Mouse (Mus musculus) neural tube, embryonic 14.5 days (tissue): ENCODE data around the gene Appl1. TPM values are rescaled to one million over a fixed set of nuclear protein-coding genes. Genes with fewer than 3 reads are reported as not detected.
"Not testable (repeated sequence)": the region's sequence is repeated elsewhere in the genome, so short reads cannot be mapped to it uniquely, and the experiment has no call there.

Experiments
- ATAC-seq: fragments of 200-750 bp; cut with Nextera tagmentation; 2 replicates; pipeline ENCODE4 v1.8.0; 2017; ENCODE audit warnings: low read depth, mild to moderate bottlenecking, moderate TSS enrichment, moderate library complexity
- H3K27ac ChIP-seq: fragments of 300-500 bp; sonication (generic); 2 replicates; pipeline ENCODE4 v1.5.1; 2014; ENCODE audit warnings: low read depth, mild to moderate bottlenecking, control low read depth, low read length, moderate library complexity, mixed read lengths
- H3K27me3 ChIP-seq: fragments of 300-500 bp; sonication (generic); 2 replicates; pipeline ENCODE4 v1.6.1; 2014; ENCODE audit warnings: low read length; ENCODE audit not compliant: control insufficient read depth, insufficient read depth
- H3K36me3 ChIP-seq: fragments of 300-500 bp; sonication (generic); 2 replicates; pipeline ENCODE4 v1.6.1; 2014; ENCODE audit warnings: low read length, mixed read lengths; ENCODE audit not compliant: control insufficient read depth, insufficient read depth
- H3K4me1 ChIP-seq: fragments of 300-500 bp; sonication (generic); 2 replicates; pipeline ENCODE4 v1.6.1; 2014; ENCODE audit warnings: low read length; ENCODE audit not compliant: control insufficient read depth, insufficient read depth
- H3K4me2 ChIP-seq: fragments of 300-500 bp; sonication (generic); 2 replicates; pipeline ENCODE4 v1.6.1; 2014; ENCODE audit warnings: mild to moderate bottlenecking, low read depth, low read length, control low read depth
- H3K4me3 ChIP-seq: fragments of 300-500 bp; sonication (generic); 2 replicates; pipeline ENCODE4 v1.5.1; 2014; ENCODE audit warnings: low read depth, low read length, control low read depth, mixed read lengths
- H3K9ac ChIP-seq: fragments of 300-500 bp; sonication (generic); replicated peaks from 2 replicates; pipeline ENCODE4 v1.6.1; 2014; ENCODE audit warnings: low read depth, mild to moderate bottlenecking, control low read depth, low read length, mixed read lengths
- H3K9me3 ChIP-seq: fragments of 300-500 bp; sonication (generic); 2 replicates; pipeline ENCODE4 v1.6.1; 2016; ENCODE audit warnings: low read length; ENCODE audit not compliant: control insufficient read depth
- WGBS: fragments of 180-500 bp; shearing (Covaris S2); extraction: QIAGEN DNeasy Blood & Tissue Kit; methylation state at CpG from one replicate; pipeline ENCODE4 v1.1.7; 2014; 5-methylcytosine and 5-hydroxymethylcytosine counted together
- polyA plus RNA-seq: library from polyadenylated mRNA; unstranded; fragments of >200 nt; fragmentation: Nextera tagmentation; extraction: Ambion mirVana; gene quantifications from 2 replicates; pipeline ENCODE4 v1.2.1, GENCODE M21; 2014

Appl1 gene
- polyA plus RNA-seq, 1 experiment from 2014 or later = 88.3 TPM

DNA sequence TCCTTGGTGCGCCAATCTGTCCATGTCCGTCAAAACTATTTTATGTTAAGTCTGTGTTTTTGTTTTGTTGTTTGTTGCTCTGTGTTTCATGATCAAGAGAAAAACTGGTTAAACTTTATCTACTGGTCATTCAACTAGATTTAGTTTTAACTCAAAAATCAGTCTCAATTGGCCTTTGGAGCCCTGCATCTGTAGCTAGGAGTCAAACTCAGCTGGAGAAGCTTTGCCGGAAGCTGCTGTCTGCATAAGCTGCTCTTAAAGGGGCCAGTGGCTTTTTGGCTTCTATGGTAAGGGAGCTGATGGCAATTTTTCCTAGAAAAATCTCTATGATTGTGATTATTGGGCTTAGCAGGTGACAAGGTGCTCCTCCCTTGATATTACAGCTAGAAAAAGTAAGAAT is 36.1 kb downstream of the Appl1 start:
- H3K27me3 ChIP-seq = no peaks in the 10 kb centered on the region
- H3K27ac ChIP-seq = no peak overlapping the region
- peaks cover 15% of the 10 kb centered on the region; the same call in 1 of the 2 replicates for H3K36me3 ChIP-seq
- no peak overlapping the region for H3K4me2 ChIP-seq
- ATAC-seq = no peak
- H3K9me3 ChIP-seq = no peaks in the 10 kb centered on the region
- no peaks in the 10 kb centered on the region for H3K4me1 ChIP-seq
- no peak overlapping the region for H3K9ac ChIP-seq
- H3K4me3 ChIP-seq = no peak overlapping the region
- WGBS = 91% methylated on average over 3 of the region's 3 CpGs

DNA sequence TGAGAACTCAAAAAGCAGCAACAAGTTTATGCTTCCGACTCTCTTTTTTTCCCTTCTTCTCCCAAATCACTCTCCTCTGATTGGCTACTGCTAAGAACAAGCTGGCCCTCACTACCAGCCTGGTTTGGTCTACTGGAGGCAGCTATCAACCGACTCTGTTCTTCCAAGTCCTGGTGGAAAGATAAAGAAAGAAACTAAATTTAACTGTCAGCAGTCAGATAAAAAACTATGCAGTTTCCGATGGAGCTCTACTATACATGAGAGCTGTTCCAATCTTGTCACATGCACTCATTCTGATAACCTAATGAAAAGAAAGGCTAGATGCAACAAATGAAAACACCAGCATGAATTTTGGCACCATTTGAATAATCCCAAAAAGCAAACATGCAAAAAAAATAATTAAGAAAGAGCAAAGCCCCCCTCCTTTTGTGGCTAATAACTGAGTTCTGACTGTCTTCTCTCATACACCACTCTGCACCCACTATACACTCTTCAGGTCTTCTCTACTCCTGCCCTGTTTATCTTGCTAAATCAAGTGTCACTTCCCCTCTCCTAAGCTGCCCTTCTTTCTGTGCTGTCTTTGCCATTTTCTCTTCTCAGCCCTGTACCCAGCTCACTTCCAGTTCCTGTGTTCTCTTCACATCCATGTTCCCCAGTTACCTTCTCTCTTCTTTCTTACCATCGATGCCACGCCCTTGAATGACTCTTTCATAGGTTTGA is 47.2 kb downstream of the Appl1 start:
- Histone ChIP-seq H3K4me2 (no peak overlapping the region), H3K4me1 (no peaks in the 10 kb centered on the region), H3K36me3 (peaks cover 26% of the 10 kb centered on the region), H3K9ac (no peak overlapping the region), H3K27me3 (no peaks in the 10 kb centered on the region), H3K4me3 (no peak overlapping the region), H3K27ac (no peak overlapping the region), H3K9me3 (no peaks in the 10 kb centered on the region)
- no peak for ATAC-seq
- 95% methylated on average over 5 of the region's 5 CpGs for WGBS

DNA sequence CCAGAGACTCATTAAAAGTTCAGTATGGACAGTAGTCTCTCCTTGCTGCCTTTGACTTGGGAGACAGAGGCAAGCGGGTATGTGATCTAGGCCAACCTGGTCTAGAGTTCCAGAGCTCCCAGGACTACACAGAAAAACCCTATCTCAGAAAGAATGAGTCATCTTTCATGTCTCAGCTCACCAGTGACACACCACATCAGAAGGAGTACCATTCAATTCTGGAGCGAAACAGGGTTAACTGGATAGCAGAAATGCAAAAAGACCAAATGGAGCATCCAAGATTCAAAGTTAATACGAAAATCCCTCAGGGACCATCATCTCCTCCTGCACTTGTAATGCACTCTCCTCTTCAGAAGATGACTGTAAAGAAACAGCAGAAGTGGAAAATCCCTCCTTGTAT is 51.7 kb downstream of the Appl1 start:
- Histone ChIP-seq H3K9me3 (no peaks in the 10 kb centered on the region), H3K9ac (no peak overlapping the region), H3K4me1 (no peaks in the 10 kb centered on the region), H3K27ac (no peak overlapping the region), H3K4me2 (no peak overlapping the region), H3K36me3 (peaks cover 14% of the 10 kb centered on the region), H3K4me3 (no peak overlapping the region), H3K27me3 (no peaks in the 10 kb centered on the region)
- ATAC-seq = no peak
- 96% methylated on average over 3 of the region's 3 CpGs for WGBS

DNA sequence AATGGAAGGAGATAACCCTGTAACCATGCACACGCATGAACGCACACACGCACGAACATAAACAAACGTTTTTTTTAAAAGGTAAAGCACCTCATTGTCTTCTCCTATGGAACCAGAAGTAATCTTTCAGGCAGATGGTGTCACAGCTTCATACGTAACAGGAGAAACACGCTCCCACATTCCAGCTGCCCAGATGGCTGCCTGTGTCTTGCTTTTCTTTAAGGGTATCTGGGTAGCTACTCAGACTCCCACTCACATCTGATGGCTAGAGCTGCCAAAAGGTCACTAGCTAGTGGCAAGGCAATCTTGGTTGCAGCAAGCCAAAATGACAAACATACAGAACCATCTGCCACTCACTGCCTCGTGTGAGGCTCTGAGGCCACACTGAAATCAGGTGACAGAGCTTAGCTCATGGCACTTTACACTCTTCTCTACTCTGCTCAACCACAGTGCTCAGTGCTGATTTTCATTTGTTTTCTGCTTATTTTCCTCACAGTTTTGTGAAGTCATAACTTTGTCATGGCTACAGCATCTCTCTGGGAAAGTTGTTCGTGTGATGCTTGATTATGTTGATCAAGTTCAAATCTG is 57.3 kb downstream of the Appl1 start:
- H3K4me2 ChIP-seq = no peak overlapping the region
- no peaks in the 10 kb centered on the region for H3K27me3 ChIP-seq
- H3K9ac ChIP-seq = no peak overlapping the region
- 62% methylated on average over 9 of the region's 9 CpGs for WGBS
- H3K4me1 ChIP-seq = no peaks in the 10 kb centered on the region
- no peaks in the 10 kb centered on the region for H3K36me3 ChIP-seq
- H3K9me3 ChIP-seq = no peaks in the 10 kb centered on the region
- ATAC-seq = no peak
- H3K4me3 ChIP-seq = no peak overlapping the region
- H3K27ac ChIP-seq = no peak overlapping the region

DNA sequence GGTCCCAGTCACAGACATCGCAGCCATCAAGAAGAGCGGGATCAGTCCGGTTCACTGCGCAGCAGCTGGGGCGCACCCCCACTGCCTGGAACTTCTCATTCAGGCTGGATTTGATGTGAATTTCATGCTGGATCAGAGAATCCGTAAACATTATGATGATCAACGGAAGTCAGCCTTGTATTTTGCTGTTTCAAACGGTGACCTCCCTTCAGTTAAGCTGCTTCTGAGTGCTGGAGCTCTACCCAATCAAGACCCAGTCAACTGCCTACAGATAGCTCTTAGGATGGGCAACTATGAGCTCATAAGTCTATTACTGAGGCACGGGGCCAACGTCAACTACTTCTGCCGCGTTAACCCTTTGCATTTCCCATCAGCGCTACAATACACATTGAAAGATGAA is 59.2 kb downstream of the Appl1 start:
- Histone ChIP-seq H3K36me3 (no peaks in the 10 kb centered on the region), H3K9me3 (no peaks in the 10 kb centered on the region), H3K27ac (no peak overlapping the region), H3K9ac (no peak overlapping the region), H3K27me3 (no peaks in the 10 kb centered on the region), H3K4me1 (no peaks in the 10 kb centered on the region), H3K4me3 (no peak overlapping the region), H3K4me2 (no peak overlapping the region)
- no peak for ATAC-seq
- WGBS = 91% methylated on average over 13 of the region's 13 CpGs

DNA sequence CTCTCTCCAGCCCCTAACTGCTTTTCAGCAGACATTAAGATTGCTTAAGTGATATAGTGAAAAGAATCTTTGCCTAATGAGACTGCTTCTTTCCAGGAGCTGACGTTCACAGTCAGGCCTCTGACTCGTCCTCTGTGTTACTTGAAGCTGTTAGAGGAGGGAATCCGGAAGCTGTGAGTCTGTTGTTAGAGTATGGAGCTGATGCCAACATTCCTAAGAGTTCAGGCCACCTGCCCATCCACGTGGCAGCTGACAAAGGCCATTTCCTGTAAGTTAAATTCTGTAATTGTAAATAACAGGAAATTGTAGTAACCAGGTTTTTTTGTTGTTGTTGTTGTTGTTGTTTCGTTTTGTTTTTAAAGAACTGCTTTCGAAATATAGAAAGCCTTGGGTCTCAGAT is 59.8 kb downstream of the Appl1 start:
- no peak for ATAC-seq
- H3K9me3 ChIP-seq = no peaks in the 10 kb centered on the region
- 78% methylated on average over 6 of the region's 6 CpGs for WGBS

DNA sequence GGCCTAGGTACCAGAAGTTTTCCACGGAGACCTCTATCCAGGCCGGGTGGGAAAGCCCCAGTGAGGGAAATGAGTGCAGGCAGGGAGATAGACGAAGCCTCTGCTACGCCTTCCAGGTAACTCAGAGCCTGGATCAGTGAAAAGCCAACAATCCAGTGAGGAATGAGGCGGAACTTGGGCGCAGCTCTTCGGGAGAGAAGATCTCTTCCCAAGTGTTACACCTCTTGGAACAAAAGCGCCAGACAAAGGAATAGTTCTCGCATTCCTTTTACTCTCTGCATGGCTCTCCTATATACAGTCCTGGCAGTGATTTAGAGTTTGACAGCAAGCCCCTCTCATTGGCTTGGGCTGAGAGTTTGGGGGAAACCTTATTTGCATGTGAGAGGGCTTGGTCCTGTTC is 60.6 kb downstream of the Appl1 start:
- not testable (repeated sequence) for H3K9ac ChIP-seq, H3K4me3 ChIP-seq, H3K36me3 ChIP-seq, H3K4me2 ChIP-seq, H3K9me3 ChIP-seq, H3K27me3 ChIP-seq, ATAC-seq, H3K27ac ChIP-seq, H3K4me1 ChIP-seq
- WGBS = 41% methylated on average over 9 of the region's 9 CpGs

More for the DNA sequence above, 59.8 kb downstream of the Appl1 start:
- no peak overlapping the region for H3K27ac ChIP-seq
- H3K36me3 ChIP-seq = no peaks in the 10 kb centered on the region
- H3K4me2 ChIP-seq = no peak overlapping the region
- H3K27me3 ChIP-seq = no peaks in the 10 kb centered on the region
- H3K4me3 ChIP-seq = no peak overlapping the region
- no peaks in the 10 kb centered on the region for H3K4me1 ChIP-seq
- no peak overlapping the region for H3K9ac ChIP-seq

DNA sequence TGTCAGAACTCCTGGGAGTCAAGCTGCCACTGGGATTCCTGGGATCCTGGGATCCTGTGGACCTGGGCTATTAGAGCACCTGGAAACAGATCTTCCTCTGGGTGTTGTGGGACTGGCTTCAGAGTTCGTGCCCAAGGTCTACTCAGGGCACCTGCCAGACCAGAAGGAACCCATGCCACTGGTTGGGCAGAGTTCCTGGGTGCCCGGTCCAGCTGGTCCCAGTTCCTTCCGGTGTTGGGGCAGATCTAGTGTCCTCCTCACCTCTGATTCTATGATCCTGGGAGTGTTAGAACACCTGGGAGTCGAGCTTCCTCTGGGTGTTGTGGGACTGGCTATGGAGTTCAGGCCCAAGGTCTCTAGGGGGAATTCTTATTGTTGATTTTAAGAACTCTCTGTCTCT is 63.6 kb downstream of the Appl1 start:
- no peak for ATAC-seq
- H3K9ac ChIP-seq = no peak overlapping the region

DNA sequence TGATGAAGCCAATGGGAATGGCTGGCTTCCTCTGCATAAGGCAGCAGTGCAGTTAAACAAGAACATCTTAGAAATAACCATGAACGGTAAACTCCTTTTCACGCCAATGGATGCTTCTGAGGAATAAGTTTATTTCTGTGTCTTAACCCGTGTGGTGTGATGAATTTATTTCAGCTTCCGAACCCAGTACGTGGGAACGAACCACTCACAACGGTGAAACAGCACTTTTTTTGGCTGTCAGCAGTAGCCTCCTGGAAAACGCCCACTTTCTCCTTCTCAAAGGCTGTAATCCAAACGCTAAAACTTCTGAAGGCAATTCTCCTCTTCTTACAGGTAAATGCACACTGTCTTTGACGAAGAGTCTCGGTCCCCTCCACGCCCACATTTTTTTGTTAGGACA is 70.1 kb downstream of the Appl1 start:
- no peaks in the 10 kb centered on the region for H3K4me1 ChIP-seq
- no peak overlapping the region for H3K27ac ChIP-seq
- WGBS = 89% methylated on average over 12 of the region's 12 CpGs
- no peak overlapping the region for H3K4me2 ChIP-seq
- no peaks in the 10 kb centered on the region for H3K27me3 ChIP-seq
- no peaks in the 10 kb centered on the region for H3K36me3 ChIP-seq
- H3K4me3 ChIP-seq = no peak overlapping the region
- H3K9ac ChIP-seq = no peak overlapping the region
- H3K9me3 ChIP-seq = no peaks in the 10 kb centered on the region
- no peak for ATAC-seq

More for the DNA sequence above, 63.6 kb downstream of the Appl1 start:
- Histone ChIP-seq H3K27ac (no peak overlapping the region), H3K9me3 (no peaks in the 10 kb centered on the region), H3K4me1 (no peaks in the 10 kb centered on the region), H3K27me3 (no peaks in the 10 kb centered on the region), H3K36me3 (no peaks in the 10 kb centered on the region), H3K4me2 (no peak overlapping the region), H3K4me3 (no peak overlapping the region)
- 92% methylated on average over 4 of the region's 4 CpGs for WGBS
